Mouse (Mus musculus): ENCODE data around the gene Gpx5.
A peak's percentile ranks its signal among the peaks of the same experiment; 100 is the strongest.

The Gpx5 gene

DNA sequence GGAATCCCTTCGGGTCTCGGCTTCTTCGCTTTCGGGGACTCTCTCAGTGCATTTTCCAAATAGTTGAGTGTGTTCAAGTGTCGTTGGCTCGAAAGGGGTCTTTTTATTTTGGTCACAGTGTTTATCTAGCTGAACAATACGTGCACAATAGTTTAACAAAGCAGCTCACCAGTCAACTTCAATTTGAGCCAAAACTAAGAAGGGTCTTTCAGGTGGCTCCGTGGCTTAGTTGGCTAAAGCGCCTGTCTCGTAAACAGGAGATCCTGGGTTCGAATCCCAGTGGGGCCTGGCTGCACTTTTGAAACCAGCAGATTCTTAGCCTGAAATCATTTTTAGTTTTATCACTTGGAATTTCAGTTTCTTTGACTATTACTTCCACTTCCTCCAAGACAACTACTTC is 28.2 kb downstream of the Gpx5 start:
- peak; percentile 55 for DNase-seq

DNA sequence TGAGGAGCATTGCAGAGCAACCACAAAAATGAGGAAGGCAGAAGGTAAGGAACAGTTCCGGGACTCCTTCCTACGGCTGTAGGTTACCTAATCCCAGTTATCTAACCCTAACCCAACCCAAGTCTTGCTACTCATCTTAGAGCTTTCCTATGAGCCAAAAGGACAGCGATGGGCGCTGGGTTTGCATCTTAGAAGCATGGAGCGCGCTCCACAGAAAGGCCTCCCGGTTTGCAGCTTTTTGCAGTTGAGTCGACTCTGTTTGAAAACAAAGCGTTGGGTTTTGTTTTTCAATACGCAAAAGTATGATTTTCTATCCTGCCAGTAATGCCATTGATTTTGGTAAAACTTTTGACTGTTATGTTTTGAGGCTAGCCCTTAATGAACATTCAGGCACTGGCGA is 28.6 kb downstream of the Gpx5 start:
- peak; percentile 61 for DNase-seq

DNA sequence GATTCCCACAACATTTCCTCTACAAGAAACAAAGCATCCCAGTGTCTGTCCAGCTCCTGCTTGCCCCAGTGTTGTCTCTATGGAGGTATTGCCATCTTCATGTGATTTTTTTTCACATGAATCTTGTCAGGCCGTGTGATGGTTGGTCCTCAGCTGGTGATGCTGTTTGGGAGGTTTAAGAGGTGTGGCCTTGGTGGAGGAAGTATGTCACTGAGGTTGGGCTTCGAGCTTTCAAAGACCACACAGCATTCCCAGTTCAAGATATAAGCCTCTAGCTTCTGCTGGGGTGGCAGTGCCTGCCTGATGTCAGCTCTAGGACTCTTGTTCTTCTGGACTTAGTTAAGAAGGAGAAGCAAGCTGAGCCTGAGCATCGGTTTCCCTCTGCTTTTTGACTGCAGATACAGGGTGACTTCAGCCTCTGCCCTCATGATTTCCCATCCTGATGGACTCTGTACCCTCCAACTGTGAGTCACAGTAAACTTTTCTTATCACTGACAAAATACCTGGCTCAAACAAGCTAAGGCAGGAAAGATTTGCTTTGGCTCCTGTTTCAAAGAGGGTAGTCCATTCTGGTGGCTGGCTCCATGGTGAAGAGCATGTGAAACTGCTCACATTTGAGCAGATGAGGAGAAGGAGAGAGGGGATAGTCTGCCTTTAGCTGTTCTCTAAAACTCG is 29.6 kb downstream of the Gpx5 start:
- DNase-seq: peak; percentile 65

DNA sequence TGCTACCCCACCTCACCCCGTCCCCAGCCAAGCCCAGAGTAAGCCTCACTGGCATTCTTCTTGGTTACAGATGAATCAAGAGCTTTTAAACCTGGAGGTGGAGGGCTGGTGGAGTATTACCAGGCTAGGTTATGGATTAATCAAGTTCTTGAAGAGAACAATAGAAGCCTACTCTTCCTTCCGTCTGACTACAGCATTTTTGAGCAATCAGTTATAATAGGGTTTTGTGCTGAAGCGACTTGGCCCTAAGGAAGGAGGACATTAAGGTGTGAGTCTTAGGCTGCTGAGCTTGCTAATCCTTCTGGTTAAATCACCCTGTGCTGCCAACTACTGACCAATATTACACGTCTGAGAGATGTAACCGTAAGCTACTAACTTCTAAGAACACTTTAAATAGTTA is 32.2 kb downstream of the Gpx5 start:
- peak; percentile 27 for DNase-seq

DNA sequence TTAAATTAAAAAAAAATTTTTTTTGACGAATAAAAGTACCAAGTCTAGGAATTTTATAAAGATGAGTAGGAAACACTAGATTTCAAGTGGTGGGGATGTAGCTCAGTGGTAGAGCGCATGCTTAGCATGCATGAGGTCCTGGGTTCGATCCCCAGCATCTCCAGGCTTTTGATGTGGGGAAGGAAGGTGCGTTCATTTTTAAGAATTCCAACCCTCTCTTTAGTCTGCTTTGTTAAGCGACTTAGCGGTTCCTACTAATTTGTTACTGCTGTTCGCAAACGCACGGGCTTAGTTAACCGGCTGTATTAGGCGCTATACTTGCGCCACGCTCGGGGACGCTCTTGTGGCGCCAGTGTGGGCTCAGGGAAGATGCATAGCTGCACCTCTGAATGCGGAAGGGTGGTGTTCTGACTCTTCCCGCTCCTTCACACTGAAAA is 32.8 kb downstream of the Gpx5 start:
- DNase-seq: peak; percentile 40

DNA sequence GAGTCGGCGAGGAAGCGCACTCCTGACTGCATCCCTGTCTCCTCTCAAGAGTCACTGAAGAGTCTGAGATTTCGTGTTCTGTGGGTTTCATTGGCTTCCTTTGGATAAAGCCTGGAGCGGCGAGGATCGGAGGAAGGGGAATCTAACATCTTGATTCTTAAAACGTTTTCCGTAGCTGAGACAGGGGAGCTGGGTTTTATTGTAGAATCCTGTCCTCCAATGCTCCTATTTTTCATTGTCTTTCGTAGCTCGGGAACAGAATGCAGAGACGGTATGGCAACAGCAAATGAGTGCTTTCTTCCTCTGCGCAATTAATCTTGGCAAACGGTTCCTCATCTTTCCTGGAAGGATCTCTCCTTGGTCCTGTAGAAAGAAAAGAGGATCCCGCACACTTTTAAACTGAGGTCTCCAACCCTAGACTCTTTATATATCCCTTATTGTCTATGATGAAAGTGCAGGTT is 33.3 kb downstream of the Gpx5 start:
- DNase-seq: no peak

DNA sequence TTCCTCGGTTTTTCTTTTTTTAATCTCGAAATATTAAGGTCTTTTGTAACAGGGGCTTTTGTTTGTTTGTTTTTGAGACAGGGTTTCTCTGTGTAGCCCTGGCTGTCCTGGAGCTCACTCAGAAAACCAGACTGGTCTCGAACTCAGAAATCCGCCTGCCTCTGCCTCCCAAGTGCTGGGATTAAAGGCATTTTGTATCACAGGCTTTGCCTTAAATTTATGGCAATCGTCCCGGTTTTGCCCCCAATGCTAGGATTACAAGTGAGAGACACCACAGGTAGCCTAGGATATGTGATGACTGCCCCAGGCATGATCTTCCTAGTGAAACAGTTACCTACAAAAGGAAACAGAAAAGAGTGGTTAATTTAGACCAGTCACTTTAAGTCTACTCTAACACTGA is 34.0 kb downstream of the Gpx5 start:
- DNase-seq: no peak

DNA sequence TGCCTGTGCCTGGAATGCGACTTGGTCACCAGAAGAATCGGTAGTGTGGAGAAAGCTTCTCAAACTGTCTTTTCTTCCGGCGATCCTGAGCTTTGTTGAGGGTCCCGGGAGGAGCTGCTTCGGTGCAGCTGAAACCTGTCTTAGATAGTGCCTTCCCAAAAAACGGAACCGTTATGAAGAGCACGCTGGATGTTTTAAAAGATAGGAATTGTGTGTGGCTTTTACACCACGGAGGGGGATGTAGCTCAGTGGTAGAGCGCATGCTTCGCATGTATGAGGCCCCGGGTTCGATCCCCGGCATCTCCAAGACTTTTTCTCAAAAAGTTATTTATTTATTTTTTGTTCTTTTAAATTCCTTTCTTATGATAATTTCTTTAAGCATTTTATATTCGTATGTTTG is 38.5 kb downstream of the Gpx5 start:
- no peak for DNase-seq

DNA sequence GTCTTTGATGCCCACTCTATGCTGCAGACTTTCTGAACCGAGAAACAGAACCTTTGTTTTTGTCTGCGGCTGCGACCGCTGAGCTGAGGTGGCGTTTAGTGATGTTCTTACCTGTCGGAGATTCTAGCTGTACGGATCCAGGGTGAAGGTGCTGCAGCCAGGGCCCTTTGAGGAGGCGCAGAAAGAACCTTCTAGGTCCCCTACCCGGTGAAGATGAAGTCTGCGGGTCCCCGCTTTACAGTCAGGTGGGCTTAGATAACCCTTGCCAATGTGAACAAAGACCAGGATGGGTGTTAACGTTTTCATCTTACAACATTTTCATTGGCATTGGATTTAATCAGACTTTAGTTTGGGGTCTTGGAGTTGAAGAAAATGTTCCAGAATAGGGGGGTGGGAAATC is 39.0 kb downstream of the Gpx5 start:
- no peak for DNase-seq

DNA sequence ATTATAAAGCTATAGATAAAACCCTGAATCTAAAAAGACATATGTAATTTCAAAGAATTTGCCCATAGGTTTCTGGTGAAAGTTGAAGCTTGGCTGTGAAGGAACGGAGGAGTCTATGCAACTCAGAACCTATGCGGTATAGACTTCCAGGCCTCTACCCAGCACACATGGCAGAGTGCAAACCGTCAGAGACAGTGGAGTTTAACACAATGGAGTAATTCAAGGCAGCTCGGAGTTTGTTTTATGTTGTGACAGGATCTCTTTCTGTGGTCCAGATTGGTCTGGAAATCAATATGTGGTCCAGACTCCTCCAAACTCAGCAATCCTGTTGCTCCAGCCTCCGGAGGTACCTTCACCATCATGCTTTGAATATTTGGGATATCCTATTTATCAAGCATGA is 39.5 kb downstream of the Gpx5 start:
- no peak for DNase-seq

DNA sequence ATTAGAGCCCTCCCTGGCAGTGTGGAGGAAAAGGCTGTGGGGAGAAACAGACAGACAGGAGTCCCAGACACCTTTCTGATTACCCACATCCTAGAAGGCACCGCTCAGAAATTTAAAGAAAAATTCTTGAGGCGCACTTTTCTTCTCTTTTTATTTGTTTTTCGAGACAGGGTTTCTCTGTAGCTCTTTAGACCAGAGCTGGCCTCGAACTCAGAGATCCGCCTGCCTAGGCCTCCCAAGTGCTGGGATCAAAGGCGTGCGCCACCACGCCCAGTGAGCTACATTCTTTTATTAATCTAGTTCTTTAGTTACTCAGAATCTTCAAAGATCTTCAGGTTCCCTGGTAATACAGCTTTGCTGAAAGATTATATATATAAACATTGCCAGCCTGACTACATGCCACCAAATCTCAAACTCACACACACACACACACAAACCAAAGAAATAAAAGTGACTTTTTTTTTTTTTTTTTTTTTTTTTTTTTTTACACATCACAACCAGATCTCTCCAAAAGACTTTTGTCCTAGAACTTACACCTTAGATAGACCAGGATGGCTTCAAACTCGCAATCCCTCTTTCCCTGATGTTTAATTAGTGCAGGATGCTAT is 42.4 kb downstream of the Gpx5 start:
- DNase-seq: no peak

DNA sequence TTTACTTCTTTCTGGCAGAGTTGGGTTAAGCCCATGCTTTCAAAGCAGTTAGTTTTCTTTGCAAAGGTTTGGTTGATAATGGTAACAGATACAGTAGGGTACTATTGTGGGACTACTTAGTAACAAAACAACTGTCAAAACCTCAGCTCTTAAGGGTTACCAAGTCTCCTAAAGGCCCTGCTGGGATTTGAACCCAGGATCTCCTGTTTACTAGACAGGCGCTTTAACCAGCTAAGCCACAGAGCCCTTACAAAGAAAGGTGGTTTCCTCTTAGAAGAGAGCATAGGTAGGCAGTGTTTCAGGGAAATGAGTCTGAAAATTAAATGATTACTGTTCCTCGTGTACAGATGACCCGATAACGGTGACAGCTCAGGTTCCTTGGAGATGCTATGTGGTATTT is 43.5 kb downstream of the Gpx5 start:
- peak; percentile 19 for DNase-seq

DNA sequence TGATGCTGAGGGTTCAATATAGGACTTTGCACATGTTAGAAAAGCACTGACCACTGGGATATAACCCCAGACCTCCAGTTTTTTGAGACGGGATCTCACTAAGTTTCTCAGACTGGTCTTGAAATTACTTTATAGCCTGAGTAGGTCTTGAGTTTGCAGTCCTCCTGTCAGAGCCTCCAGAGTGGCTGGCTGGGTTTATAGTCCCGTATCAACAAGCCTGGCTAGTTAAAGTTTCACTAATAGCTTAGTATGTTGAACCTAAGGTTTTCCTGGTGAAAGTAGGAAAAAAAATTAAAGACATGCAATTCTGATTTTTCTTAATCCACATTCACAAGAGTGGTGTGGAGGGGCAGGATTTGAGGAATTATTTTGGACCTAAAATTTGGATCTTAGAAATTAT is 46.3 kb downstream of the Gpx5 start:
- DNase-seq: peak; percentile 22

DNA sequence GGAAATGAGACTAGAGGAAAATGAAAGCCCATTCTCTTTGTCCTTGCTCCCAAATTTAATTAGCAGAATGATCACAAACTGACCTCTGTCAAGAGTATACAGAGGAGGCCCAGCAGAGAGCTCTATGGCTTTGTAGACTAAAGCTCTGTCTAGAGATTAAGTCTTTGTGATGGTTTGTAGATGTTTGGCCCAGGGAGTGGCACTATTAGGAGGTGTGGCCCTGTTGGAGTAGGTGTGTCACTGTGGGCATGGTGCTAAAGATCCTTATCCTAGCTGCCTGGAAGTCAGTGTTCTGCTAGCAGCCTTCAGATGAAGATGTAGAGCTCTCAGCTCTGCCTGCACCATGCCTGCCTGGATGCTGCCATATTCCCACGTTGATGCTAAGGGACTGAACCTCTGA is 47.6 kb downstream of the Gpx5 start:
- DNase-seq: peak; percentile 46

DNA sequence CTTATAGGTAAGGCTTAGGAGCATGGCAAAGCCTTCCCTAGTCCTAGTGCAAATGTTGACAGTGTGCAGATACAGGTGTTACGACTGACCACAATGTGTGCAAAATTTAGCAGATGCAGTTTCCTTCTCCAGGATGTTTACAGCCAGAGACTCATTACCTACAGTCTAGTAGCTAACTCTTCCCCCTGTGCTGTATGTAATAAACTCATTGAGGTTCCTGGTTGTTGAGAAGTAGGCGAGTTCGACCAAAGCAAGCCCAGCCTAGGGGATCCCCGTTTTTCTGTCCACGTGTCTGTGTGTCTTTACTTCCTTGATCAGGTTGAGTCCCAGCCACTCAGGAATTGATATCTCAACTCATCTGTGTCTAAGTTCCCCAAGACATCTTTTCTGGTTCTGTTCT is 48.4 kb downstream of the Gpx5 start:
- DNase-seq: peak; percentile 48

DNA sequence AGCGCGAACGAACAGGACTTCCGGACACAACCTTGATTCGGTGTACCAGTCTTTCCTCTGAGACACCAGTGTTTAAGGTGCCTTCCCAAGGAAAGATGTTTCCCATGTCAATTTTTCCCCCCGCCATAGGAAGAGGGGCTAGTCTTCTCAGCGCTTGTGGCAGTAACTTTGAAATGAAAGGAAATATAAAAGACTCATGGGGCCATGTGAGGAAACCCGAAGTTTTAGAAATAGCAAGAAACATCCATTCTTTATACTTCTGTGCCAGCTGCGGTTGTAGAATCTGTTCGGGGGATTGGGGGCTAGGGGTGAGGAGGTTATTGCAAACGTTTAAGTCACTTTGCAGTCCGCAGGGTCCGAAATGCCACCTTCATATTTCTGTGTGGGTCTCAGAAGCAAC is 49.3 kb downstream of the Gpx5 start:
- DNase-seq: no peak

DNA sequence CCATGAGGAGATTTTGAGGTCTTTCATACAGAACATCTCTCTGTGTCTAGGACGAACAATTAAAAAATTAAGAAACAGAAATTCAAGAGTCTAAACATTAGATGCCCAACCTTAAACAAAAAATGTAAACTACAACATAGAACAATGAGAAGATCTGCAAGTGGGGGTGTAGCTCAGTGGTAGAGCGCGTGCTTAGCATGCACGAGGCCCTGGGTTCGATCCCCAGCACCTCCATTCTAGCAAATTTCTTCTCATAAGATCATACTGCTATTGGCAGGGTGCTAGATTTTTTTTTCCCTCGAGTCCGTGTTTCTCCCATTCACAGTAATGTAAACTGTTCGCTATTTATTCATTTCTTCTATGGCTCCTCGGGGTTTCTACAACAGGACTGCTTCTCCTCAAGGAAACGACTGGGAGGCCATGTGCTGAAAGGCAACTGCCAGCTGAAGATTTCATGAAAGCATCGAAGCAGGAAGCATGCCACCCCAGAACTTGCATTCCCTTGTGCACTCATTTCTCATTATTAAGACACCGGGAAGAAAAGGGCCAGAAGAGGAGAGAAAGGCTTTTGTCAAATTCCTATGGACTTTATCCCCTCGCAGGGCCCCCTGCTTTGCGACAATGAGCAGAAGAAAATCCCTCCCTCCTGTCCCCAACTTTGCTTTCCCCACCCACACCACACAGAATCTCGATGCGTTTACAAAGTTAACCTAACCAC is 50.0 kb downstream of the Gpx5 start:
- peak; percentile 68 for DNase-seq

DNA sequence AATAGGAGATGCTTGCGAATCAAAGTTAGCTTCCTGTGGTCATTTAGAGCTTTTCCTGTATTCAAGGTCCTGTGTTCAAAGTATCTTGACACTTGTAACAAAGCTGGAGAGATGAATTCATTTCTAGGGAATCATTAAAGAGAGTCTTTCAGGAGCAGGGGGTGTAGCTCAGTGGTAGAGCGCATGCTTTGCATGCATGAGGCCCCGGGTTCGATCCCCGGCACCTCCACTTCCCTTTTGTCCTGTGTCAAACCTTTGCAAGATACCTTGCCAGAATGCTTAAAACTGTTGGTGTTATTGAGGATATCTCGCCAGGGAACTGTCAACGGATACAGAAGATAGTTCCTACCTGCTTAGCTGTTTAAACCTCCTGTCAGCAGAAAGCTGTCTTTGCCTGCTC is 51.7 kb downstream of the Gpx5 start:
- peak; percentile 57 for DNase-seq

DNA sequence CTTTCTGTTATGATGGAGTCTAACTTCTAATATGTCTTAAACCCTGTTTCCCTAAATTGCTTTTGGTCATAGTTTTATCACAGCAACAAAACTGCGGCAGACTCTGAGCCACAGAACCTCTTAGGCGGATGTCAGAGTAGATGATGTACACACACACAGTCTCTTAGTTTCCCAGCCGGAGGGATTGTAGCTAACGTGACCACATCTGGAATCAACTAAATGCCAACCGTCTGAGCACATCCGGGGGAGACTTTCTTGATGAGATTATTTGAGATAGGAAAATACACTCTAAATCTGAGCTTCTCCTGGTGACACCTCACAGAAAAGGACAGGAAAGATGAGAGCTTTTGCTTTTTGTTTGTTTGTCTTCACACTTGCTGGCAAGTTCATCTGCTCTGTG is 55.4 kb downstream of the Gpx5 start:
- DNase-seq: peak; percentile 21

DNA sequence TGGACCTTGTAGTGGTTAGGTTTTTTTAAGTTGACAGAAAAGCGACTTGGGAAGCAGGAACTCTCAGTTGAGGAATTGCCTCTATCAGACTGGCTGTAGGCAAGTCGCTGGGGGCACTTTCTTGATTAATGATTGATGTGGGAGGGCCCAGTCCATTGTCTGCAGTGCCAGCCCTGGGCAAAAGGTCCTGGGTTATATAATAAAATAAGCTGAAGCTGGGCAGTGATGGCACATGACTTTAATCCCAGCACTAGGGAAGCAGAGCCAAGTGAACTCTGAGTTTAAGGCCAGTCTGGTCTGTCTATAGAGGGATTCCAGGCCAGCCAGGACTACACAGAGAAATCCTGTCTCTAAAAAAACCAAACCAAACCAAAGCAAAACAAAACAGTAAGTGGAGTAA is 55.8 kb downstream of the Gpx5 start:
- DNase-seq: no peak
